17 mouse cellular contexts compared by ENCODE assay signal in the genomic region with DNA sequence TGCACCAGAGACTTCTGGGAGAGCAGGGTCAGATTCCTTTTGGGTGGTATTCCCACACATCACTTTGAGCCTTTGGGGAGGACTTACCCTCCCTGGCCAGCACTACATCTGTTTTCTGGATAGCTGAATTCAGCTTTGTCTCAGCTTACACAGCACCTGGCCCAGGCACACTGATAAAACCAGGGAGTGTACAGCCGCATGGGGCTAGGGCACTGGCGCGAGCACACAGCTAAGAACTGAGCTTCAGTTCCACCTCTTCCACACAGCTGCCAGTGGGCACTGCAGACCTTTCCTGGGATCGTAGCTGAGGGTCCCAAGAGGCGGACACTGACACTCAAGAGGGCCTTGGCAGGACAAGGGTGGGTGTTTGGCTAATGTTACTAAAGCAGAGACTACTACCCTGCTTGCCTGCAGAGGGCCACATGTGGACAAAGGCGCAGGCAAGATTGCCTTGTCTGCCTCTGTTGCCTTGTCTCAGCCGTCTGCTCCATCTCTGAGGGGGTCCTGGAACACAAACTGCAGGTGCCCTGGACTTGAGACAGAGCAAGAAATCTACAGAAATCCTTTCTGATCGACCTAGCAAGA. TPM values are rescaled to one million over a fixed set of nuclear protein-coding genes. Genes with fewer than 3 reads are reported as not detected.
DNase-seq lines count a peak whose midpoint lies in the region; ATAC-seq and TF ChIP-seq lines count a peak whose summit lies in the region.
"Had no signal": no experiment of that assay in that cellular context is flagged by ENCODE, and none has a peak within 500 bp of the region (broad histone marks: within the 10 kb centered on the region; RNA-seq: fewer than 3 reads in every experiment).

No protein-coding gene starts in this region.

- H3K4me3 ChIP-seq in lung, embryonic 14.5 days (ENCODE audit: low read depth, low read length), result no peak overlapping the region
- H3K4me3 ChIP-seq in lung, adult 2 months (replicated peaks; ENCODE audit: extremely low read depth, low read depth, low read length), result no peak overlapping the region
- no peak overlapping the region for H3K4me3 ChIP-seq in limb, embryonic 12.5 days (replicated peaks)
- no peak overlapping the region for H3K4me3 ChIP-seq in thymus, adult 2 months (ENCODE audit: control insufficient read depth, insufficient read depth, low read length)
- H3K4me3 ChIP-seq: forebrain, embryonic 10.5 days; heart, embryonic 15.5 days; hindbrain, embryonic 10.5 days; megakaryocyte, embryonic 14.5 days; neural tube, embryonic 15.5 days had no signal

- peaks cover 53% of the 10 kb centered on the region for H3K36me3 ChIP-seq in lung, embryonic 14.5 days (ENCODE audit: insufficient read depth)
- peaks cover 76% of the 10 kb centered on the region for H3K36me3 ChIP-seq in limb, embryonic 12.5 days
- H3K36me3 ChIP-seq in thymus, adult 2 months (ENCODE audit: control insufficient read depth, insufficient read depth, low read length), result peaks cover 6% of the 10 kb centered on the region; the same call in 1 of the 2 replicates

- H3K4me1 ChIP-seq in lung, embryonic 14.5 days (ENCODE audit: insufficient read depth), result no peaks in the 10 kb centered on the region
- peaks cover 4% of the 10 kb centered on the region for H3K4me1 ChIP-seq in lung, adult 2 months (ENCODE audit: control insufficient read depth, insufficient read depth, low read length)
- H3K4me1 ChIP-seq in limb, embryonic 12.5 days (replicated peaks), result peaks cover 5% of the 10 kb centered on the region; the same call in 1 of the 2 replicates
- no peaks in the 10 kb centered on the region for H3K4me1 ChIP-seq in thymus, adult 2 months (replicated peaks; ENCODE audit: control insufficient read depth, insufficient read depth, low read length)

- no peak for ATAC-seq in lung, embryonic 14.5 days (ENCODE audit: insufficient read depth)
- ATAC-seq in limb, embryonic 12.5 days (ENCODE audit: insufficient number of reproducible peaks, insufficient read depth, low FRiP score, low TSS enrichment, low read depth), result peak; percentile 81
- peak; percentile 49 for ATAC-seq in megakaryocyte progenitor cell, adult 5-6 weeks (replicated peaks; ENCODE audit: poor library complexity)

- no peak overlapping the region for H3K27ac ChIP-seq in lung, embryonic 14.5 days (ENCODE audit: low read depth)
- H3K27ac ChIP-seq in limb, embryonic 12.5 days, result no peak overlapping the region
- no peak overlapping the region for H3K27ac ChIP-seq in thymus, adult 2 months (ENCODE audit: control insufficient read depth, insufficient read depth, low read length)
- H3K27ac ChIP-seq: forebrain, embryonic 10.5 days; heart, embryonic 15.5 days; hindbrain, embryonic 10.5 days; neural tube, embryonic 15.5 days had no signal

- no peak for DNase-seq in lung, embryonic 14.5 days
- no peak for DNase-seq in lung, adult 2 months
- DNase-seq in c-Kit-positive CD71-positive TER-119-positive erythroid progenitor cells, embryonic 14.5 days (ENCODE audit: low spot score), result peak; percentile 59
- no peak for DNase-seq in thymus, adult 2 months
- no peak for DNase-seq in adrenal gland, adult 18-20 months (ENCODE audit: low spot score in 2 of 2)
- DNase-seq: adrenal gland, postnatal 25 days; cerebellum, postnatal 36 days; kidney, postnatal 14 days; retina, postnatal 1 day had no signal

- 0 out of 2 replicates have a peak, but pooled peaks have one; percentile 5 for TF ChIP-seq CTCF in lung, embryonic 14.5 days (IDR thresholded peaks at IDR 0.05; ENCODE audit: low read depth)
- TF ChIP-seq CTCF in lung, adult 2 months (IDR thresholded peaks at IDR 0.05; ENCODE audit: insufficient read depth, low read length), result no peak
- no peak for TF ChIP-seq CTCF in thymus, adult 2 months (IDR thresholded peaks at IDR 0.05; ENCODE audit: borderline replicate concordance, control insufficient read depth, extremely low read depth, insufficient read depth, low read length, poor library complexity)

- no peaks in the 10 kb centered on the region for H3K9me3 ChIP-seq in lung, embryonic 14.5 days (ENCODE audit: low read depth, low read length)
- H3K9me3 ChIP-seq in limb, embryonic 12.5 days, result no peaks in the 10 kb centered on the region
- H3K9me3 ChIP-seq: forebrain, embryonic 10.5 days; G1E; heart, embryonic 15.5 days; hindbrain, embryonic 10.5 days; megakaryocyte, embryonic 14.5 days; neural tube, embryonic 15.5 days had no signal

- no peak for TF ChIP-seq POLR2A in lung, adult 2 months (IDR thresholded peaks at IDR 0.05; ENCODE audit: borderline replicate concordance, extremely low read depth, low read depth, low read length)
- no peak for TF ChIP-seq POLR2A in thymus, adult 2 months (IDR thresholded peaks at IDR 0.05; ENCODE audit: control insufficient read depth, extremely low read depth, insufficient read depth, low read length, poor library complexity)

- WGBS in lung, embryonic 14.5 days, result 75% methylated on average over 8 of the region's 8 CpGs
- WGBS in lung, adult 2 months, result 87% methylated on average over 8 of the region's 8 CpGs
- 70% methylated on average over 8 of the region's 8 CpGs for WGBS in limb, embryonic 12.5 days
- WGBS in thymus, adult 2 months, result 93% methylated on average over 8 of the region's 8 CpGs

- H3K27me3 ChIP-seq in lung, embryonic 14.5 days (ENCODE audit: insufficient read depth, low read length), result no peaks in the 10 kb centered on the region
- H3K27me3 ChIP-seq in limb, embryonic 12.5 days, result no peaks in the 10 kb centered on the region
- H3K27me3 ChIP-seq in thymus, adult 2 months (ENCODE audit: control insufficient read depth, insufficient read depth, low read length), result no peaks in the 10 kb centered on the region
- H3K27me3 ChIP-seq: heart, embryonic 15.5 days; megakaryocyte, embryonic 14.5 days; neural tube, embryonic 15.5 days had no signal

- no peak overlapping the region for H3K4me2 ChIP-seq in lung, embryonic 14.5 days
- no peak overlapping the region for H3K4me2 ChIP-seq in limb, embryonic 12.5 days
- H3K4me2 ChIP-seq: heart, embryonic 15.5 days; neural tube, embryonic 15.5 days had no signal

- H3K9ac ChIP-seq in lung, embryonic 14.5 days, result no peak overlapping the region
- H3K9ac ChIP-seq in limb, embryonic 12.5 days (replicated peaks), result no peak overlapping the region
- H3K9ac ChIP-seq: heart, embryonic 15.5 days; neural tube, embryonic 15.5 days had no signal

RNA-seq across cellular contexts. Expression of a gene that starts 57.4 kb away (rescaled TPM):
- polyA plus RNA-seq in lung, embryonic 14.5 days (2014; fragmentation: Nextera tagmentation; extraction: Ambion mirVana), result 41.1 and 50.0 TPM in 2 replicates
- polyA plus RNA-seq in lung, adult 2 months (2012; rRNA removed), result 53.6 and 65.0 TPM in 2 replicates
- 27.2 and 29.3 TPM in 2 replicates for polyA plus RNA-seq in limb, embryonic 12.5 days (2016; fragmentation: Nextera tagmentation; extraction: Ambion mirVana)
- total RNA-seq in megakaryocyte progenitor cell, adult 5-6 weeks (2015), result 32.0 and 36.5 TPM in 2 replicates
- 29.6 and 37.8 TPM in 2 replicates for total RNA-seq in megakaryocyte progenitor cell, adult 5-6 weeks (2017)
- polyA plus RNA-seq in thymus, adult 2 months (2012; rRNA removed), result 82.3 and 89.2 TPM in 2 replicates
- 10 to 100 TPM; 25.8 to 32.3 TPM for total RNA-seq in adrenal gland, adult 18-20 months (2021)
